Mouse (Mus musculus): Measurements from ENCODE around the gene Bcl3. TPM values are rescaled to one million over a fixed set of nuclear protein-coding genes. Genes with fewer than 3 reads are reported as not detected.

The Bcl3 gene
- polyA plus RNA-seq, 1 experiment from 2014 or later: 0.71 TPM

DNA sequence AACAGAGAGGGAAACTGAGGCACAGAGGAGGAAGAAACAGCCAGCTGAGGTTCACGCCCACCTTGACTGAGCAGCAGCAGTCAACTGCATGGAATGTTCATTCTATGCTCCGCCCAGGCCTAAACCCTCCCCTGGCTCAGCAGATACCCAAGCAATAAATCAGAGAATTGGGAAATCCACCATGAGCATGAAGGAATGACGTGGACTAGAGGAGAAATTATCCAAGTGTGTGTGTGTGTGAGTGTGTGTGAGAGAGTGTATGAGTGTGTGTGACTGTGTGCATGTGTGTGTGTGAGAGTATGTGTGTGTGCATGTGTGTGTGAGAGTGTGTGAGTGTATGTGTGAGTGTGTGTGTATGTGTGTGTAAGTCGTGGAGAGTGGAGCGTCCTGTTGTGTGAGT is 4.1 kb downstream of the Bcl3 start:
- H3K4me2 ChIP-seq (ENCODE audit: low read depth, severe bottlenecking): no peak overlapping the region
- WGBS: 77% methylated on average over 5 of the region's 5 CpGs
- H3K4me1 ChIP-seq (ENCODE audit: control insufficient read depth, insufficient read depth, low read length): peaks cover 20% of the 10 kb centered on the region
- peaks cover 25% of the 10 kb centered on the region for H3K27me3 ChIP-seq (ENCODE audit: control insufficient read depth, insufficient read depth, low read length)
- ATAC-seq (ENCODE audit: insufficient number of reproducible peaks, low FRiP score, low TSS enrichment, low read depth) (no peak), DNase-seq (ENCODE audit: low spot score) (no peak)
- no peaks in the 10 kb centered on the region for H3K36me3 ChIP-seq (ENCODE audit: control insufficient read depth, insufficient read depth, low read length)
- H3K4me3 ChIP-seq (ENCODE audit: low read depth, low read length): no peak overlapping the region
- H3K9ac ChIP-seq (ENCODE audit: low read length): no peak overlapping the region
- H3K27ac ChIP-seq (replicated peaks; ENCODE audit: low read depth, low read length): no peak overlapping the region
- no peaks in the 10 kb centered on the region; the same call in 1 of the 2 replicates for H3K9me3 ChIP-seq (ENCODE audit: control insufficient read depth, low read length)

DNA sequence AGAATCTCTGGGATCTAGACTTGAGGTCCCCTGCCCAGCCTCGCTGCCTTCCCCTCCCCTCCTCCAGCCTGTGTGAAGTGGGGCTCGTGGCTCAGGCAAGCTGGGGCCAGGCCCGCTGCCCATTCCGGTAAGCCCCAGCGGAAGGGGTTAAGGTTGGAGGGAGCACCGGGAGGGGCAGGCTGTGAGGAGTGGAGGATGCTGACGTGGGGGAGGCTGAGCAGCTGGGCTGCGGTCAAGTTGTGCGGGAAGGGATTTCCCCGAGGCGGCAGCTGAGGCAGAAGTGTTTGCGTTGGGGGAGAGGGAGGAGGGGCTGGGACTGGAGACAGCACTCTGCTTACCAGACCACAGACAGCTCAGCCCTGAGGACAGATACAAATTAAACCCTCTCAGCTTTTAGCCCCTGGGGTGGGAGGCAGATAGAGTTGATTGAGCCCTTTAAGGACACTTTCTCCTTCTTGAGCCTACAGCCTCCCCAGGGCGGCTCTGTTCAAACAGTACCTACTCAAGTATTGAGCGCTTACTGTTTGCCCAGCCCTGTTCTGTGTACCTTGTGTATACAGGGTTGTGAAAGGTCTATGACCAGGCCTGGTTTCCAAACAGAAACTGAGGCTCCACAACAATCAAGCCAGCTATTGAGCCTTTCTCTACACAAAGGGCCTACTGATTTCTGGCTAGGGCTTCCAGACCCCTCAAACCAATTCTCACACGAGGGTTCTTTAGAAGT is 5.0 kb downstream of the Bcl3 start:
- H3K9ac ChIP-seq (ENCODE audit: low read length): 0 out of 2 replicates have a peak overlapping the region, but pooled peaks have one; percentile 28
- H3K27ac ChIP-seq (replicated peaks; ENCODE audit: low read depth, low read length): no peak overlapping the region; the same call in 1 of the 2 replicates
- no peaks in the 10 kb centered on the region for H3K36me3 ChIP-seq (ENCODE audit: control insufficient read depth, insufficient read depth, low read length)
- H3K4me1 ChIP-seq (ENCODE audit: control insufficient read depth, insufficient read depth, low read length): peaks cover 18% of the 10 kb centered on the region
- WGBS: 6% methylated on average over 15 of the region's 15 CpGs
- H3K27me3 ChIP-seq (ENCODE audit: control insufficient read depth, insufficient read depth, low read length): peaks cover 19% of the 10 kb centered on the region
- DNase-seq (ENCODE audit: low spot score): peak; percentile 60
- peak overlapping the region; percentile 64 for H3K4me2 ChIP-seq (ENCODE audit: low read depth, severe bottlenecking)
- peak; percentile 29; the same call in 1 of the 2 replicates for ATAC-seq (ENCODE audit: insufficient number of reproducible peaks, low FRiP score, low TSS enrichment, low read depth)
- H3K4me3 ChIP-seq (ENCODE audit: low read depth, low read length): peak overlapping the region; percentile 10; the same call in 1 of the 2 replicates
- H3K9me3 ChIP-seq (ENCODE audit: control insufficient read depth, low read length): no peaks in the 10 kb centered on the region; the same call in 1 of the 2 replicates

- peak overlapping the region; percentile 53 for H3K9ac ChIP-seq (ENCODE audit: low read length)
- ATAC-seq (ENCODE audit: insufficient number of reproducible peaks, low FRiP score, low TSS enrichment, low read depth) (peak; percentile 28; the same call in 1 of the 2 replicates), DNase-seq (ENCODE audit: low spot score) (peak; percentile 78)
- H3K4me3 ChIP-seq (ENCODE audit: low read depth, low read length): peak overlapping the region; percentile 30
- peak overlapping the region; percentile 64 for H3K4me2 ChIP-seq (ENCODE audit: low read depth, severe bottlenecking)
- under 1% methylated on average over 28 of the region's 28 CpGs for WGBS
- no peak overlapping the region for H3K27ac ChIP-seq (replicated peaks; ENCODE audit: low read depth, low read length)
- peaks cover 14% of the 10 kb centered on the region for H3K4me1 ChIP-seq (ENCODE audit: control insufficient read depth, insufficient read depth, low read length)
- H3K36me3 ChIP-seq (ENCODE audit: control insufficient read depth, insufficient read depth, low read length): no peaks in the 10 kb centered on the region
- no peaks in the 10 kb centered on the region; the same call in 1 of the 2 replicates for H3K9me3 ChIP-seq (ENCODE audit: control insufficient read depth, low read length)
- peaks cover 18% of the 10 kb centered on the region for H3K27me3 ChIP-seq (ENCODE audit: control insufficient read depth, insufficient read depth, low read length)
These were observed 6.3 kb downstream of the Bcl3 start for GRCm38 (mm10) chr7:19816224-19816771.

DNA sequence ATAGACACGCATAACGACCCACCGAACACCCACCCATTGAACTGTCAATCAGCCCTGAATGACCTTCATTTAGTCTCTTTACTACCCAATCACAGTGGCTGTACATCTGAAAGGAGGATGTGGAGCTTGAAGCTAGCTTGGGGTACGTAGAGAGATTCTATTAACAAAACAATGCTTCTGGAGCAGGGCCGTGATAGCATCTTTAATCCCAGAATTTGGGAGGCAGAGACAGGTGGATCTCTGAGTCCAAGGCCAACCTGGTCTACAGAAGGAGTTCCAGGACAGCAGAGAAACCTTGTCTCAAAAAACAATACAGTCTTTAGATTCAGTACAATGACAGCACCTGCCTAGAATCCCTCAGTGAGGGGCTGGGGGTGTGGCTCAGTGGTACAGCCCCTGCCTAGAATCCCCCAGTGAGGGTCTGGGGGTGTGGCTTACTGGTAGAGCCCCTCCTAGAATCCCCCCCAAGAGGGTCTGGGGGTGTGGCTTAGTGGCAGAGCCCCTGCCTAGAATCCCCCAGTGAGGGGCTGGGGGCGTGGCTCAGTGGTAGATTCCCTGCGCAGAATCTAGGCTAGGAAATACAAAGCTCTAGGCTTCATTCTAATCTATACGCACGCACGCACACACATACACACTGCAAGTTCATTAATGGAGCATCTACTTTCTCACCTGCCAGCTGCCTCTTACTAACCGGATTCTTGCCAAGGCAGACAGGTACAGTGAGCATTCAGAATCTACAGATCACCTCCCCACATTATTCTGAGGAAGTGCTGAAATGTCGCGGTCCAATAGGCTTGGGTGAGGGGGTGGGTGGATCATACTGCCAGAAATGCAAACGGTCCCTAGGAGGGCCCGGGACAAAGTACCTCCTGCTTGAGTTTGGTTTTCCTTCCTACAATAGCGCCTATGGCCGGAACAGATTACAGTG is 7.0 kb downstream of the Bcl3 start:
- H3K27ac ChIP-seq (replicated peaks; ENCODE audit: low read depth, low read length): no peak overlapping the region
- peak overlapping the region; percentile 53 for H3K9ac ChIP-seq (ENCODE audit: low read length)
- H3K36me3 ChIP-seq (ENCODE audit: control insufficient read depth, insufficient read depth, low read length): no peaks in the 10 kb centered on the region
- peak overlapping the region; percentile 30 for H3K4me3 ChIP-seq (ENCODE audit: low read depth, low read length)
- DNase-seq (ENCODE audit: low spot score) (no peak), ATAC-seq (ENCODE audit: insufficient number of reproducible peaks, low FRiP score, low TSS enrichment, low read depth) (peak; percentile 49; the same call in 1 of the 2 replicates)
- H3K4me2 ChIP-seq (ENCODE audit: low read depth, severe bottlenecking): peak overlapping the region; percentile 64
- H3K4me1 ChIP-seq (ENCODE audit: control insufficient read depth, insufficient read depth, low read length): peaks cover 16% of the 10 kb centered on the region
- 30% methylated on average over 17 of the region's 17 CpGs for WGBS
- no peaks in the 10 kb centered on the region; the same call in 1 of the 2 replicates for H3K9me3 ChIP-seq (ENCODE audit: control insufficient read depth, low read length)
- H3K27me3 ChIP-seq (ENCODE audit: control insufficient read depth, insufficient read depth, low read length): peaks cover 19% of the 10 kb centered on the region

DNA sequence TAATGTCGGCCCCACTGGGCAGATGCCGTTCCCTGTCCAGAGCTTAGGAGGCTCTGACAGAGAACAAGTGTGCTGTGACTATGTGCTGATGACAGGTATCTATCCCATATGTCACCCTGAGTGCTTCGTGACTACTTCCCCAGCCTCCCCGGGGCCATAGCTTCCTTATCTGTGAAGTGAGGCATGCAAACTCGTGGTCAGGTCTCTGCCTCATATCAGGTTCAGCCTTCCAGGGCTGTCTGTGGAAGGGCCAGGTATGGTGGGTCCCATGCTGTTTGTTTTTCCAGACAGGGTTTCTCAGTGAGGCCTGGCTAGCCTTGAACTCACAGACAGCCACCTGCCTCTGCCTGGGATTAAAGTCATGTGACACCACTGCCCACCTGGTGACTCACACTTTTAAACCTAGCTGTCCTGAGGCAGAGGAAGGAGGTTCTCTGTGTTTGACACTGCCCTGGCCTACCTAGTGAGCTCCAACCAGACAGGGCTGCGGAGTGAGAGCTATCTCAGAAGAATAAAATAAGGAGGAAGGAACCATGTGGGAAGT is 8.9 kb downstream of the Bcl3 start:
- WGBS: 80% methylated on average over 6 of the region's 6 CpGs
- H3K9me3 ChIP-seq (ENCODE audit: control insufficient read depth, low read length): no peaks in the 10 kb centered on the region; the same call in 1 of the 2 replicates
- no peak overlapping the region for H3K9ac ChIP-seq (ENCODE audit: low read length)
- ATAC-seq (ENCODE audit: insufficient number of reproducible peaks, low FRiP score, low TSS enrichment, low read depth) (no peak), DNase-seq (ENCODE audit: low spot score) (no peak)
- peaks cover 38% of the 10 kb centered on the region for H3K27me3 ChIP-seq (ENCODE audit: control insufficient read depth, insufficient read depth, low read length)
- H3K4me3 ChIP-seq (ENCODE audit: low read depth, low read length): no peak overlapping the region
- no peaks in the 10 kb centered on the region for H3K36me3 ChIP-seq (ENCODE audit: control insufficient read depth, insufficient read depth, low read length)
- H3K4me2 ChIP-seq (ENCODE audit: low read depth, severe bottlenecking): no peak overlapping the region
- peaks cover 21% of the 10 kb centered on the region for H3K4me1 ChIP-seq (ENCODE audit: control insufficient read depth, insufficient read depth, low read length)
- H3K27ac ChIP-seq (replicated peaks; ENCODE audit: low read depth, low read length): no peak overlapping the region

DNA sequence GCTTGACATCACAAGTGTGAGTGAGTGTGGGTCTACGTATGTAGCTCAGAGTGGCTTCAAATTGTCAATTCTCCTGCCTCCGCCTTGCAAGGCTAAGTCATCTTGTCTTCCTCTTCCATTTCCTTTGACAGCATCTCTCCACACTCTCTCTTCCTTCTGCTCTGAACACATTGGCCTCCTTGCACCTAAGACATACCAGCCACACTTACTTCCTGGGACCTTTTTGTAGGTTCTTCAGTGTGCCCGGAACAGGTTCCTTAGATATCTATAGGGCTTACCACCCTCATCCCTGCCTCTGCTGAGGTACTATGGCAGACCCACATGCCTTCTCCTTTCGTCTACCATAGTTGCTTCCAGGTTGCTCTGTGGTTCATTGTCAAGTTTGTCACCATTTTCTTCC is 9.4 kb downstream of the Bcl3 start:
- no peak overlapping the region for H3K9ac ChIP-seq (ENCODE audit: low read length)
- peaks cover 43% of the 10 kb centered on the region for H3K27me3 ChIP-seq (ENCODE audit: control insufficient read depth, insufficient read depth, low read length)
- no peak for DNase-seq (ENCODE audit: low spot score)
- WGBS: 81% methylated on average over 4 of the region's 4 CpGs
- H3K4me3 ChIP-seq (ENCODE audit: low read depth, low read length): no peak overlapping the region
- ATAC-seq (ENCODE audit: insufficient number of reproducible peaks, low FRiP score, low TSS enrichment, low read depth): no peak
- peaks cover 21% of the 10 kb centered on the region for H3K4me1 ChIP-seq (ENCODE audit: control insufficient read depth, insufficient read depth, low read length)
- H3K27ac ChIP-seq (replicated peaks; ENCODE audit: low read depth, low read length): no peak overlapping the region
- no peak overlapping the region for H3K4me2 ChIP-seq (ENCODE audit: low read depth, severe bottlenecking)
- H3K36me3 ChIP-seq (ENCODE audit: control insufficient read depth, insufficient read depth, low read length): no peaks in the 10 kb centered on the region
- no peaks in the 10 kb centered on the region; the same call in 1 of the 2 replicates for H3K9me3 ChIP-seq (ENCODE audit: control insufficient read depth, low read length)

GRCm38 (mm10) chr7:19811114-19811513 is 11.5 kb downstream of the Bcl3 start:
- Histone ChIP-seq H3K4me3 (ENCODE audit: low read depth, low read length) (no peak overlapping the region), H3K4me2 (ENCODE audit: low read depth, severe bottlenecking) (peak overlapping the region; percentile 21; the same call in 1 of the 2 replicates)

More at GRCm38 (mm10) chr7:19811114-19811513, 11.5 kb downstream of the Bcl3 start:
- Histone ChIP-seq H3K9ac (ENCODE audit: low read length) (no peak overlapping the region), H3K27me3 (ENCODE audit: control insufficient read depth, insufficient read depth, low read length) (peaks cover 44% of the 10 kb centered on the region), H3K36me3 (ENCODE audit: control insufficient read depth, insufficient read depth, low read length) (no peaks in the 10 kb centered on the region), H3K27ac (replicated peaks; ENCODE audit: low read depth, low read length) (no peak overlapping the region), H3K9me3 (ENCODE audit: control insufficient read depth, low read length) (no peaks in the 10 kb centered on the region; the same call in 1 of the 2 replicates), H3K4me1 (ENCODE audit: control insufficient read depth, insufficient read depth, low read length) (peaks cover 10% of the 10 kb centered on the region; the same call in 1 of the 2 replicates)
- WGBS: 4% methylated on average over 22 of the region's 22 CpGs
- DNase-seq (ENCODE audit: low spot score): peak; percentile 75
- ATAC-seq (ENCODE audit: insufficient number of reproducible peaks, low FRiP score, low TSS enrichment, low read depth): 0 out of 2 replicates have a peak, but pooled peaks have one; percentile 4

All from limb, embryonic 11.5 days (tissue).